Mouse (Mus musculus) forebrain, embryonic 16.5 days (tissue): ENCODE measurements around the gene Pcbp3. TPM values are rescaled to one million over a fixed set of nuclear protein-coding genes. Genes with fewer than 3 reads are reported as not detected.

Experiments used
- ATAC-seq: fragments of 200-750 bp; cut with Nextera tagmentation; 2 replicates; pipeline ENCODE4 v1.8.0; 2017; ENCODE audit warnings: mild to moderate bottlenecking, moderate library complexity
- H3K27ac ChIP-seq: fragments of 300-500 bp; sonication (generic); 2 replicates; pipeline ENCODE4 v1.5.1; 2014; ENCODE audit warnings: low read length, control low read depth
- H3K27me3 ChIP-seq: fragments of 300-500 bp; sonication (generic); replicated peaks from 2 replicates; pipeline ENCODE4 v1.6.1; 2014; ENCODE audit warnings: low read length; ENCODE audit not compliant: control insufficient read depth, insufficient read depth
- H3K36me3 ChIP-seq: fragments of 300-500 bp; sonication (generic); 2 replicates; pipeline ENCODE4 v1.6.1; 2014; ENCODE audit not compliant: control insufficient read depth, insufficient read depth
- H3K4me1 ChIP-seq: fragments of 300-500 bp; sonication (generic); replicated peaks from 2 replicates; pipeline ENCODE4 v1.6.1; 2014; ENCODE audit warnings: low read length; ENCODE audit not compliant: control insufficient read depth, insufficient read depth
- H3K4me2 ChIP-seq: fragments of 300-500 bp; sonication (generic); 2 replicates; pipeline ENCODE4 v1.6.1; 2014; ENCODE audit warnings: mild to moderate bottlenecking, low read length, control low read depth
- H3K4me3 ChIP-seq: fragments of 300-500 bp; sonication (generic); replicated peaks from 2 replicates; pipeline ENCODE4 v1.5.1; 2014; ENCODE audit warnings: mild to moderate bottlenecking, low read length, control low read depth
- H3K9ac ChIP-seq: fragments of 300-500 bp; sonication (generic); replicated peaks from 2 replicates; pipeline ENCODE4 v1.6.1; 2014; ENCODE audit warnings: low read depth, low read length, control low read depth
- H3K9me3 ChIP-seq: fragments of 300-500 bp; sonication (generic); 2 replicates; pipeline ENCODE4 v1.6.1; 2016; ENCODE audit warnings: low read length; ENCODE audit not compliant: control insufficient read depth
- WGBS: fragments of 180-500 bp; shearing (Covaris S2); extraction: QIAGEN DNeasy Blood & Tissue Kit; methylation state at CpG from one replicate; pipeline ENCODE4 v1.1.7; 2014; 5-methylcytosine and 5-hydroxymethylcytosine counted together
- polyA plus RNA-seq: library from polyadenylated mRNA; unstranded; fragments of >200 nt; fragmentation: Nextera tagmentation; extraction: Ambion mirVana; gene quantifications from 2 replicates; pipeline ENCODE4 v1.2.1, GENCODE M21; 2015

Gene Pcbp3
- polyA plus RNA-seq, 1 experiment from 2014 or later: 64.2 TPM

- Histone ChIP-seq H3K27me3 (no peaks in the 10 kb centered on the region), H3K27ac (no peak overlapping the region), H3K9ac (no peak overlapping the region), H3K4me1 (peaks cover 8% of the 10 kb centered on the region), H3K4me2 (no peak overlapping the region), H3K4me3 (no peak overlapping the region), H3K9me3 (no peaks in the 10 kb centered on the region), H3K36me3 (no peaks in the 10 kb centered on the region)
- WGBS: 12% methylated on average over 6 of the region's 6 CpGs
- ATAC-seq: peak; percentile 72
Observed at GRCm38 (mm10) chr10:76902588-76902987, 59.1 kb downstream of the Pcbp3 start.

- ATAC-seq: no peak
- no peak overlapping the region for H3K4me3 ChIP-seq
- H3K4me2 ChIP-seq: no peak overlapping the region
- H3K27ac ChIP-seq: no peak overlapping the region
- H3K9me3 ChIP-seq: 0 out of 2 replicates have a peak, but pooled peaks cover 4% of the 10 kb centered on the region
- H3K36me3 ChIP-seq: no peaks in the 10 kb centered on the region
- no peaks in the 10 kb centered on the region for H3K27me3 ChIP-seq
- 91% methylated on average over 4 of the region's 4 CpGs for WGBS
- peaks cover 8% of the 10 kb centered on the region for H3K4me1 ChIP-seq
- H3K9ac ChIP-seq: no peak overlapping the region
Observed at GRCm38 (mm10) chr10:76898428-76898827, 63.3 kb downstream of the Pcbp3 start.

GRCm38 (mm10) chr10:76891456-76891855, 70.2 kb downstream of the Pcbp3 start:
- Histone ChIP-seq H3K9ac (no peak overlapping the region), H3K4me1 (no peaks in the 10 kb centered on the region), H3K4me3 (no peak overlapping the region), H3K27me3 (no peaks in the 10 kb centered on the region), H3K9me3 (0 out of 2 replicates have a peak, but pooled peaks cover 4% of the 10 kb centered on the region), H3K4me2 (no peak overlapping the region), H3K36me3 (no peaks in the 10 kb centered on the region), H3K27ac (no peak overlapping the region)
- 96% methylated on average over 2 of the region's 2 CpGs for WGBS
- no peak for ATAC-seq

GRCm38 (mm10) chr10:76883442-76884244, 78.0 kb downstream of the Pcbp3 start:
- WGBS: 73% methylated on average over 3 of the region's 3 CpGs
- Histone ChIP-seq H3K9ac (no peak overlapping the region), H3K27ac (no peak overlapping the region)

GRCm38 (mm10) chr10:76882644-76883441, 78.8 kb downstream of the Pcbp3 start:
- no peaks in the 10 kb centered on the region for H3K9me3 ChIP-seq
- 56% methylated on average over 17 of the region's 17 CpGs for WGBS
- peak; percentile 73; the same call in 1 of the 2 replicates for ATAC-seq
- H3K4me2 ChIP-seq: no peak overlapping the region
- peak overlapping the region; percentile 27; the same call in 1 of the 2 replicates for H3K27ac ChIP-seq
- H3K27me3 ChIP-seq: no peaks in the 10 kb centered on the region
- H3K9ac ChIP-seq: no peak overlapping the region
- H3K36me3 ChIP-seq: no peaks in the 10 kb centered on the region
- H3K4me1 ChIP-seq: peaks cover 22% of the 10 kb centered on the region
- H3K4me3 ChIP-seq: no peak overlapping the region

More at GRCm38 (mm10) chr10:76883442-76884244, 78.0 kb downstream of the Pcbp3 start:
- ATAC-seq: no peak
- Histone ChIP-seq H3K4me3 (no peak overlapping the region), H3K4me1 (peaks cover 22% of the 10 kb centered on the region), H3K9me3 (no peaks in the 10 kb centered on the region), H3K27me3 (no peaks in the 10 kb centered on the region), H3K4me2 (no peak overlapping the region), H3K36me3 (no peaks in the 10 kb centered on the region)

- Histone ChIP-seq H3K27me3 (no peaks in the 10 kb centered on the region), H3K4me1 (peaks cover 22% of the 10 kb centered on the region), H3K27ac (no peak overlapping the region), H3K36me3 (no peaks in the 10 kb centered on the region), H3K9ac (no peak overlapping the region), H3K4me3 (no peak overlapping the region), H3K9me3 (no peaks in the 10 kb centered on the region), H3K4me2 (no peak overlapping the region)
- ATAC-seq: peak; percentile 26; the same call in 1 of the 2 replicates
- WGBS: 61% methylated on average over 5 of the region's 5 CpGs
Observed at GRCm38 (mm10) chr10:76881900-76882299, 79.8 kb downstream of the Pcbp3 start.

- H3K36me3 ChIP-seq: no peaks in the 10 kb centered on the region
- H3K4me2 ChIP-seq: no peak overlapping the region
- no peaks in the 10 kb centered on the region for H3K27me3 ChIP-seq
- 77% methylated on average over 6 of the region's 6 CpGs for WGBS
- H3K9me3 ChIP-seq: no peaks in the 10 kb centered on the region
- no peak for ATAC-seq
- H3K9ac ChIP-seq: no peak overlapping the region
- H3K4me3 ChIP-seq: no peak overlapping the region
- H3K4me1 ChIP-seq: no peaks in the 10 kb centered on the region
- H3K27ac ChIP-seq: no peak overlapping the region
Observed at GRCm38 (mm10) chr10:76875310-76875709, 86.4 kb downstream of the Pcbp3 start.

- H3K9me3 ChIP-seq: no peaks in the 10 kb centered on the region
- H3K4me2 ChIP-seq: no peak overlapping the region
- no peak for ATAC-seq
- H3K27me3 ChIP-seq: no peaks in the 10 kb centered on the region
- H3K4me3 ChIP-seq: no peak overlapping the region
- no peak overlapping the region for H3K9ac ChIP-seq
- H3K36me3 ChIP-seq: no peaks in the 10 kb centered on the region
- 91% methylated on average over 5 of the region's 5 CpGs for WGBS
- no peak overlapping the region for H3K27ac ChIP-seq
- H3K4me1 ChIP-seq: no peaks in the 10 kb centered on the region
Observed at GRCm38 (mm10) chr10:76874879-76875278, 86.8 kb downstream of the Pcbp3 start.

- Histone ChIP-seq H3K4me2 (no peak overlapping the region), H3K4me1 (no peaks in the 10 kb centered on the region), H3K9me3 (no peaks in the 10 kb centered on the region), H3K9ac (no peak overlapping the region), H3K27ac (no peak overlapping the region), H3K36me3 (no peaks in the 10 kb centered on the region), H3K4me3 (no peak overlapping the region), H3K27me3 (no peaks in the 10 kb centered on the region)
- ATAC-seq: no peak
- 92% methylated on average over 1 of the region's 1 CpGs for WGBS
Observed at GRCm38 (mm10) chr10:76874398-76874797, 87.3 kb downstream of the Pcbp3 start.
